In genomic region chr9:53268731-53269465, GRCm38 (mm10) we compare ENCODE assay signal across 9 mouse cellular contexts. TPM values are rescaled to one million over a fixed set of nuclear protein-coding genes. Genes with fewer than 3 reads are reported as not detected.
DNase-seq lines count a peak whose midpoint lies in the region; ATAC-seq and TF ChIP-seq lines count a peak whose summit lies in the region.
"Had no signal": no experiment of that assay in that cellular context is flagged by ENCODE, and none has a peak within 500 bp of the region (broad histone marks: within the 10 kb centered on the region; RNA-seq: fewer than 3 reads in every experiment).

No protein-coding gene starts in this region.

- no peak for TF ChIP-seq EP300 in CH12.LX (IDR thresholded peaks at IDR 0.05; ENCODE audit: low read length)

- dilution Hi-C loops in CH12.LX (cut with MboI; ENCODE audit: extremely low pct_ligation_motif_present, extremely low pct_unique_long_range_greater_than_20kb, low sequenced_read_pairs) = no loop called here

- H3K4me2 ChIP-seq in hindbrain, embryonic 14.5 days (replicated peaks) = no peak overlapping the region
- H3K4me2 ChIP-seq in hindbrain, embryonic 13.5 days = no peak overlapping the region
- H3K4me2 ChIP-seq in CH12.LX (ENCODE audit: insufficient read depth, low read depth, poor library complexity, severe bottlenecking) = no peak overlapping the region; the same call in 1 of the 2 replicates
- no peak overlapping the region for H3K4me2 ChIP-seq in limb, embryonic 15.5 days
- no peak overlapping the region for H3K4me2 ChIP-seq in midbrain, embryonic 15.5 days
- H3K4me2 ChIP-seq: limb, embryonic 13.5 days had no signal

- peak; percentile 13 for TF ChIP-seq RAD21 in CH12.LX (IDR thresholded peaks at IDR 0.05; ENCODE audit: low read depth, low read length)

- no peaks in the 10 kb centered on the region for H3K27me3 ChIP-seq in hindbrain, embryonic 14.5 days (ENCODE audit: control insufficient read depth, insufficient read depth, low read length)
- H3K27me3 ChIP-seq in hindbrain, embryonic 13.5 days = no peaks in the 10 kb centered on the region
- no peaks in the 10 kb centered on the region for H3K27me3 ChIP-seq in CH12.LX (replicated peaks)
- H3K27me3 ChIP-seq in limb, embryonic 15.5 days = no peaks in the 10 kb centered on the region
- H3K27me3 ChIP-seq in midbrain, embryonic 15.5 days (replicated peaks) = no peaks in the 10 kb centered on the region
- H3K27me3 ChIP-seq: limb, embryonic 13.5 days had no signal

- no peak for TF ChIP-seq POLR2A in CH12.LX (IDR thresholded peaks at IDR 0.05; ENCODE audit: low read depth, low read length)

- peak in 1 of 2 experiments; percentile 54; a peak in 2 of 4 replicates for TF ChIP-seq CTCF in CH12.LX (conservative IDR thresholded peaks at IDR 0.05 in 1 of 2, IDR thresholded peaks at IDR 0.05 in 1 of 2; ENCODE audit: low read depth in 2 of 2, low read length in 2 of 2)

- no peaks in the 10 kb centered on the region for H3K36me3 ChIP-seq in hindbrain, embryonic 14.5 days (replicated peaks; ENCODE audit: control insufficient read depth, insufficient read depth)
- no peaks in the 10 kb centered on the region for H3K36me3 ChIP-seq in hindbrain, embryonic 13.5 days
- no peaks in the 10 kb centered on the region for H3K36me3 ChIP-seq in CH12.LX (replicated peaks in 1 of 2; ENCODE audit: control insufficient read depth in 1 of 2, insufficient read depth in 1 of 2, low read length in 1 of 2)
- H3K36me3 ChIP-seq in limb, embryonic 15.5 days = no peaks in the 10 kb centered on the region
- no peaks in the 10 kb centered on the region for H3K36me3 ChIP-seq in midbrain, embryonic 15.5 days (replicated peaks)
- H3K36me3 ChIP-seq: limb, embryonic 13.5 days had no signal

- no peaks in the 10 kb centered on the region for H3K79me2 ChIP-seq in CH12.LX (replicated peaks; ENCODE audit: control insufficient read depth, extremely low read depth, insufficient read depth, poor library complexity, severe bottlenecking)

- DNase-seq in hindbrain, embryonic 14.5 days (ENCODE audit: low spot score) = peak; percentile 44
- DNase-seq in CH12.LX (ENCODE audit: extremely low read depth) (peak; percentile 7), NIH3T3 (ENCODE audit: low read depth) (peak; percentile 70)
- no peak for DNase-seq in left cerebral cortex, adult 8-10 months (ENCODE audit: low spot score in 2 of 2)
- no peak for DNase-seq in yolk sac, embryonic 10.5 days (ENCODE audit: low spot score)

- no peaks in the 10 kb centered on the region for H3K9me3 ChIP-seq in hindbrain, embryonic 14.5 days (ENCODE audit: control insufficient read depth, low read length)
- H3K9me3 ChIP-seq in hindbrain, embryonic 13.5 days = no peaks in the 10 kb centered on the region
- no peaks in the 10 kb centered on the region for H3K9me3 ChIP-seq in CH12.LX (replicated peaks; ENCODE audit: low read length)
- no peaks in the 10 kb centered on the region for H3K9me3 ChIP-seq in limb, embryonic 15.5 days
- no peaks in the 10 kb centered on the region for H3K9me3 ChIP-seq in midbrain, embryonic 15.5 days
- H3K9me3 ChIP-seq: limb, embryonic 13.5 days had no signal

- H3K4me3 ChIP-seq in hindbrain, embryonic 14.5 days (replicated peaks; ENCODE audit: low read length) = no peak overlapping the region
- H3K4me3 ChIP-seq in hindbrain, embryonic 13.5 days = no peak overlapping the region
- no peak overlapping the region for H3K4me3 ChIP-seq in CH12.LX (replicated peaks in 1 of 3; ENCODE audit: low read depth in 2 of 3, low read length in 2 of 3, poor library complexity in 1 of 3)
- no peak overlapping the region for H3K4me3 ChIP-seq in limb, embryonic 15.5 days
- no peak overlapping the region for H3K4me3 ChIP-seq in midbrain, embryonic 15.5 days
- H3K4me3 ChIP-seq: limb, embryonic 13.5 days had no signal

- in situ Hi-C loops in CH12.LX (cut with MboI; ENCODE audit: low pct_ligation_motif_present, low pct_unique_long_range_greater_than_20kb, low sequenced_read_pairs) = no loop called here

- H3K4me1 ChIP-seq in hindbrain, embryonic 14.5 days (replicated peaks; ENCODE audit: control insufficient read depth, insufficient read depth, low read length) = no peaks in the 10 kb centered on the region
- no peaks in the 10 kb centered on the region for H3K4me1 ChIP-seq in hindbrain, embryonic 13.5 days (replicated peaks)
- no peaks in the 10 kb centered on the region for H3K4me1 ChIP-seq in CH12.LX (ENCODE audit: control insufficient read depth in 1 of 2, insufficient read depth in 2 of 2)
- 0 out of 2 replicates have a peak, but pooled peaks cover 3% of the 10 kb centered on the region for H3K4me1 ChIP-seq in limb, embryonic 15.5 days
- H3K4me1 ChIP-seq in midbrain, embryonic 15.5 days = no peaks in the 10 kb centered on the region

- ATAC-seq in hindbrain, embryonic 14.5 days (ENCODE audit: low FRiP score) = no peak
- ATAC-seq in hindbrain, embryonic 13.5 days (ENCODE audit: low FRiP score) = no peak
- no peak for ATAC-seq in limb, embryonic 15.5 days (ENCODE audit: insufficient number of reproducible peaks, low FRiP score, low TSS enrichment, low read depth)
- ATAC-seq in midbrain, embryonic 15.5 days (replicated peaks) = no peak

- no peak overlapping the region for H3K27ac ChIP-seq in hindbrain, embryonic 14.5 days
- no peak overlapping the region for H3K27ac ChIP-seq in hindbrain, embryonic 13.5 days
- no peak overlapping the region for H3K27ac ChIP-seq in CH12.LX (ENCODE audit: insufficient read depth, low read depth)
- peak overlapping the region; percentile 48; the same call in 1 of the 2 replicates for H3K27ac ChIP-seq in limb, embryonic 15.5 days
- H3K27ac ChIP-seq in midbrain, embryonic 15.5 days = no peak overlapping the region
- H3K27ac ChIP-seq: limb, embryonic 13.5 days had no signal

- no peak overlapping the region for H3K9ac ChIP-seq in hindbrain, embryonic 14.5 days
- no peak overlapping the region for H3K9ac ChIP-seq in hindbrain, embryonic 13.5 days
- H3K9ac ChIP-seq in CH12.LX (ENCODE audit: insufficient read depth, low read depth) = no peak overlapping the region
- no peak overlapping the region for H3K9ac ChIP-seq in limb, embryonic 15.5 days
- no peak overlapping the region for H3K9ac ChIP-seq in midbrain, embryonic 15.5 days
- H3K9ac ChIP-seq: limb, embryonic 13.5 days had no signal

- 80% methylated on average over 5 of the region's 5 CpGs for WGBS in hindbrain, embryonic 14.5 days
- WGBS in hindbrain, embryonic 13.5 days = 83% methylated on average over 5 of the region's 5 CpGs
- 39% methylated on average over 5 of the region's 5 CpGs for WGBS in limb, embryonic 15.5 days
- WGBS in midbrain, embryonic 15.5 days = 77% methylated on average over 5 of the region's 5 CpGs

TF ChIP-seq in CH12.LX, 34 proteins besides CTCF, POLR2A, EP300 and RAD21:
- TF ChIP-seq SMC3 (IDR thresholded peaks at IDR 0.05; ENCODE audit: low read depth, low read length) = peak; percentile 14; the same call in 1 of the 2 replicates
- no peak for TF ChIP-seq MYC (IDR thresholded peaks at IDR 0.05; ENCODE audit: low read depth, low read length)

RNA-seq across cellular contexts. Expression of gene Ddx10, which starts 21.0 kb away (rescaled TPM):
- 25.1 and 27.6 TPM in 2 replicates for polyA plus RNA-seq in hindbrain, embryonic 14.5 days (2014; fragmentation: Nextera tagmentation; extraction: Ambion mirVana)
- 24.5 and 24.7 TPM in 2 replicates for polyA plus RNA-seq in hindbrain, embryonic 13.5 days (2015; fragmentation: Nextera tagmentation; extraction: Ambion mirVana)
- 23.4 and 29.1 TPM in 2 replicates for total RNA-seq in CH12.LX (2012; rRNA removed)
- 36.1 and 39.2 TPM in 2 replicates for total RNA-seq in CH12.LX (2014; rRNA removed)
- 64.2 and 65.1 TPM in 2 replicates for polyA plus RNA-seq in CH12.LX (2012; ENCODE audit: insufficient read length, low read depth)
- 25.2 and 26.3 TPM in 2 replicates for polyA plus RNA-seq in limb, embryonic 15.5 days (2015; fragmentation: Nextera tagmentation; extraction: Ambion mirVana)
- total RNA-seq in left cerebral cortex, adult 8-10 months (2022) = 10 to 100 TPM; 20.0 to 22.1 (median 21.0) TPM
- polyA plus RNA-seq in midbrain, embryonic 15.5 days (2015; fragmentation: Nextera tagmentation; extraction: Ambion mirVana) = 22.7 and 25.8 TPM in 2 replicates

RNA-seq across cellular contexts. Expression of gene Exph5, which starts 32.6 kb away (rescaled TPM):
- polyA plus RNA-seq in hindbrain, embryonic 14.5 days (2014; fragmentation: Nextera tagmentation; extraction: Ambion mirVana) = 0.35 and 0.53 TPM in 2 replicates
- 0.06 and 0.25 TPM in 2 replicates for polyA plus RNA-seq in hindbrain, embryonic 13.5 days (2015; fragmentation: Nextera tagmentation; extraction: Ambion mirVana)
- not detected in 2 replicates for total RNA-seq in CH12.LX (2012; rRNA removed)
- not detected in 2 replicates for total RNA-seq in CH12.LX (2014; rRNA removed)
- polyA plus RNA-seq in CH12.LX (2012; ENCODE audit: insufficient read length, low read depth) = 0.04 TPM in 1 of 2 replicates, not detected in the other
- 2.6 and 2.7 TPM in 2 replicates for polyA plus RNA-seq in limb, embryonic 15.5 days (2015; fragmentation: Nextera tagmentation; extraction: Ambion mirVana)
- 10 to 100 TPM; 19.7 to 23.3 (median 21.4) TPM for total RNA-seq in left cerebral cortex, adult 8-10 months (2022)
- polyA plus RNA-seq in midbrain, embryonic 15.5 days (2015; fragmentation: Nextera tagmentation; extraction: Ambion mirVana) = 0.23 and 0.35 TPM in 2 replicates

Comparison
In these comparisons a context has a peak if more than half of its experiments do, and no peak if none do; other contexts are left out.
1. DNase-seq: peak in hindbrain, embryonic 14.5 days (single experiment), CH12.LX (single experiment) and NIH3T3 (single experiment); none in left cerebral cortex, adult 8-10 months (0 of 2) and yolk sac, embryonic 10.5 days (single experiment).